Mouse (Mus musculus): Measurements from ENCODE around the gene Wnt2. TPM values are rescaled to one million over a fixed set of nuclear protein-coding genes. Genes with fewer than 3 reads are reported as not detected.

The Wnt2 gene
- 0.33 and 0.44 TPM in 2 replicates for polyA plus RNA-seq (2015; fragmentation: Nextera tagmentation; extraction: Ambion mirVana)

- WGBS, result 1% methylated on average over 47 of the region's 47 CpGs
- Histone ChIP-seq H3K9ac (ENCODE audit: low read depth, low read length) (peak within 1 kb of the TSS; percentile 48), H3K27me3 (replicated peaks; ENCODE audit: control insufficient read depth, insufficient read depth, low read length) (peaks cover 41% of the 10 kb centered on the region)
Observed at GRCm38 (mm10) chr6:18029746-18030656, at the start of gene Wnt2. Gene Wnt2, minus strand, starts transcription at chr6:18030585.

GRCm38 (mm10) chr6:18078615-18079014 is 48.2 kb upstream of the Wnt2 start:
- 37% methylated on average over 1 of the region's 1 CpGs for WGBS
- no peaks in the 10 kb centered on the region for H3K36me3 ChIP-seq (ENCODE audit: control insufficient read depth, insufficient read depth, low read length)
- ATAC-seq, result no peak

More at GRCm38 (mm10) chr6:18029746-18030656, at the start of gene Wnt2:
- peaks cover 16% of the 10 kb centered on the region for H3K4me1 ChIP-seq (ENCODE audit: control insufficient read depth, insufficient read depth, low read length)
- H3K4me2 ChIP-seq (ENCODE audit: low read depth, low read length), result peak within 1 kb of the TSS; percentile 84
- H3K4me3 ChIP-seq (ENCODE audit: low read length), result peak within 1 kb of the TSS; percentile 51
- H3K27ac ChIP-seq (ENCODE audit: low read length), result no peak within 1 kb of the TSS
- no peaks in the 10 kb centered on the region for H3K9me3 ChIP-seq (ENCODE audit: control insufficient read depth, low read length)
- ATAC-seq, result peak; percentile 59
- H3K36me3 ChIP-seq (ENCODE audit: control insufficient read depth, insufficient read depth, low read length), result no peaks in the 10 kb centered on the region

GRCm38 (mm10) chr6:18076986-18077385 is 46.6 kb upstream of the Wnt2 start:
- peak; percentile 60 for ATAC-seq
- 63% methylated on average over 7 of the region's 7 CpGs for WGBS
- Histone ChIP-seq H3K27ac (ENCODE audit: low read length) (peak overlapping the region; percentile 42; the same call in 1 of the 2 replicates), H3K4me3 (ENCODE audit: low read length) (no peak overlapping the region), H3K27me3 (replicated peaks; ENCODE audit: control insufficient read depth, insufficient read depth, low read length) (no peaks in the 10 kb centered on the region), H3K9ac (ENCODE audit: low read depth, low read length) (no peak overlapping the region), H3K9me3 (ENCODE audit: control insufficient read depth, low read length) (no peaks in the 10 kb centered on the region), H3K36me3 (ENCODE audit: control insufficient read depth, insufficient read depth, low read length) (no peaks in the 10 kb centered on the region), H3K4me2 (ENCODE audit: low read depth, low read length) (no peak overlapping the region), H3K4me1 (ENCODE audit: control insufficient read depth, insufficient read depth, low read length) (0 out of 2 replicates have a peak, but pooled peaks cover 3% of the 10 kb centered on the region)

More at GRCm38 (mm10) chr6:18078615-18079014, 48.2 kb upstream of the Wnt2 start:
- Histone ChIP-seq H3K9ac (ENCODE audit: low read depth, low read length) (no peak overlapping the region), H3K27me3 (replicated peaks; ENCODE audit: control insufficient read depth, insufficient read depth, low read length) (no peaks in the 10 kb centered on the region), H3K4me2 (ENCODE audit: low read depth, low read length) (no peak overlapping the region), H3K9me3 (ENCODE audit: control insufficient read depth, low read length) (no peaks in the 10 kb centered on the region), H3K4me3 (ENCODE audit: low read length) (no peak overlapping the region), H3K4me1 (ENCODE audit: control insufficient read depth, insufficient read depth, low read length) (0 out of 2 replicates have a peak, but pooled peaks cover 3% of the 10 kb centered on the region), H3K27ac (ENCODE audit: low read length) (no peak overlapping the region)

GRCm38 (mm10) chr6:18076577-18076976 is 46.2 kb upstream of the Wnt2 start:
- Histone ChIP-seq H3K9ac (ENCODE audit: low read depth, low read length) (no peak overlapping the region), H3K4me3 (ENCODE audit: low read length) (no peak overlapping the region), H3K4me2 (ENCODE audit: low read depth, low read length) (no peak overlapping the region), H3K9me3 (ENCODE audit: control insufficient read depth, low read length) (no peaks in the 10 kb centered on the region), H3K36me3 (ENCODE audit: control insufficient read depth, insufficient read depth, low read length) (no peaks in the 10 kb centered on the region), H3K27me3 (replicated peaks; ENCODE audit: control insufficient read depth, insufficient read depth, low read length) (no peaks in the 10 kb centered on the region), H3K27ac (ENCODE audit: low read length) (peak overlapping the region; percentile 42; the same call in 1 of the 2 replicates), H3K4me1 (ENCODE audit: control insufficient read depth, insufficient read depth, low read length) (0 out of 2 replicates have a peak, but pooled peaks cover 3% of the 10 kb centered on the region)
- ATAC-seq, result peak; percentile 96
- WGBS, result 18% methylated on average over 5 of the region's 5 CpGs

- Histone ChIP-seq H3K27me3 (replicated peaks; ENCODE audit: control insufficient read depth, insufficient read depth, low read length) (no peaks in the 10 kb centered on the region), H3K4me2 (ENCODE audit: low read depth, low read length) (no peak overlapping the region), H3K4me1 (ENCODE audit: control insufficient read depth, insufficient read depth, low read length) (no peaks in the 10 kb centered on the region), H3K9me3 (ENCODE audit: control insufficient read depth, low read length) (no peaks in the 10 kb centered on the region), H3K4me3 (ENCODE audit: low read length) (no peak overlapping the region), H3K36me3 (ENCODE audit: control insufficient read depth, insufficient read depth, low read length) (no peaks in the 10 kb centered on the region), H3K9ac (ENCODE audit: low read depth, low read length) (no peak overlapping the region), H3K27ac (ENCODE audit: low read length) (no peak overlapping the region)
- ATAC-seq, result no peak
- WGBS, result 85% methylated on average over 4 of the region's 4 CpGs
Observed at GRCm38 (mm10) chr6:18057899-18058298, 27.5 kb upstream of the Wnt2 start.

- Histone ChIP-seq H3K36me3 (ENCODE audit: control insufficient read depth, insufficient read depth, low read length) (no peaks in the 10 kb centered on the region), H3K9me3 (ENCODE audit: control insufficient read depth, low read length) (no peaks in the 10 kb centered on the region), H3K4me2 (ENCODE audit: low read depth, low read length) (no peak overlapping the region), H3K27ac (ENCODE audit: low read length) (no peak overlapping the region), H3K27me3 (replicated peaks; ENCODE audit: control insufficient read depth, insufficient read depth, low read length) (no peaks in the 10 kb centered on the region), H3K4me3 (ENCODE audit: low read length) (no peak overlapping the region), H3K4me1 (ENCODE audit: control insufficient read depth, insufficient read depth, low read length) (no peaks in the 10 kb centered on the region), H3K9ac (ENCODE audit: low read depth, low read length) (no peak overlapping the region)
- WGBS, result 65% methylated on average over 5 of the region's 5 CpGs
- ATAC-seq, result no peak
Observed at GRCm38 (mm10) chr6:18051702-18052101, 21.3 kb upstream of the Wnt2 start.

GRCm38 (mm10) chr6:18044299-18044698 is 13.9 kb upstream of the Wnt2 start:
- Histone ChIP-seq H3K9me3 (ENCODE audit: control insufficient read depth, low read length) (no peaks in the 10 kb centered on the region), H3K27ac (ENCODE audit: low read length) (no peak overlapping the region), H3K36me3 (ENCODE audit: control insufficient read depth, insufficient read depth, low read length) (no peaks in the 10 kb centered on the region), H3K4me1 (ENCODE audit: control insufficient read depth, insufficient read depth, low read length) (no peaks in the 10 kb centered on the region), H3K4me2 (ENCODE audit: low read depth, low read length) (no peak overlapping the region), H3K4me3 (ENCODE audit: low read length) (no peak overlapping the region), H3K27me3 (replicated peaks; ENCODE audit: control insufficient read depth, insufficient read depth, low read length) (no peaks in the 10 kb centered on the region), H3K9ac (ENCODE audit: low read depth, low read length) (no peak overlapping the region)
- 85% methylated on average over 4 of the region's 4 CpGs for WGBS
- no peak for ATAC-seq

GRCm38 (mm10) chr6:18043172-18043571 is 12.8 kb upstream of the Wnt2 start:
- Histone ChIP-seq H3K27ac (ENCODE audit: low read length) (no peak overlapping the region), H3K4me3 (ENCODE audit: low read length) (no peak overlapping the region), H3K9ac (ENCODE audit: low read depth, low read length) (no peak overlapping the region), H3K36me3 (ENCODE audit: control insufficient read depth, insufficient read depth, low read length) (no peaks in the 10 kb centered on the region), H3K27me3 (replicated peaks; ENCODE audit: control insufficient read depth, insufficient read depth, low read length) (no peaks in the 10 kb centered on the region), H3K4me1 (ENCODE audit: control insufficient read depth, insufficient read depth, low read length) (no peaks in the 10 kb centered on the region), H3K9me3 (ENCODE audit: control insufficient read depth, low read length) (no peaks in the 10 kb centered on the region), H3K4me2 (ENCODE audit: low read depth, low read length) (no peak overlapping the region)
- 66% methylated on average over 5 of the region's 5 CpGs for WGBS
- ATAC-seq, result no peak

GRCm38 (mm10) chr6:18032271-18032670 is 1.9 kb upstream of the Wnt2 start:
- 34% methylated on average over 6 of the region's 6 CpGs for WGBS
- H3K9ac ChIP-seq (ENCODE audit: low read depth, low read length), result peak overlapping the region; percentile 39; the same call in 1 of the 2 replicates
- no peak overlapping the region for H3K27ac ChIP-seq (ENCODE audit: low read length)
- H3K4me1 ChIP-seq (ENCODE audit: control insufficient read depth, insufficient read depth, low read length), result peaks cover 16% of the 10 kb centered on the region
- H3K9me3 ChIP-seq (ENCODE audit: control insufficient read depth, low read length), result no peaks in the 10 kb centered on the region
- ATAC-seq, result no peak
- H3K4me2 ChIP-seq (ENCODE audit: low read depth, low read length), result peak overlapping the region; percentile 84
- H3K27me3 ChIP-seq (replicated peaks; ENCODE audit: control insufficient read depth, insufficient read depth, low read length), result peaks cover 41% of the 10 kb centered on the region
- H3K36me3 ChIP-seq (ENCODE audit: control insufficient read depth, insufficient read depth, low read length), result no peaks in the 10 kb centered on the region
- H3K4me3 ChIP-seq (ENCODE audit: low read length), result peak overlapping the region; percentile 51

Data from intestine, embryonic 16.5 days (tissue).